Mouse (Mus musculus) brown adipose tissue, adult 24 weeks (tissue): ENCODE results near the gene Rasal3. TPM values are rescaled to one million over a fixed set of nuclear protein-coding genes. Genes with fewer than 3 reads are reported as not detected.

Experiments used
- H3K27ac ChIP-seq: fragments of 200-500 bp; replicated peaks from 2 replicates; pipeline ENCODE4 v1.5.1; 2012; ENCODE audit warnings: low read depth, mild to moderate bottlenecking, low read length
- H3K4me1 ChIP-seq: fragments of 200-500 bp; 2 replicates; pipeline ENCODE4 v1.6.1; 2012; ENCODE audit warnings: low read length, mixed read lengths; ENCODE audit not compliant: control insufficient read depth, insufficient read depth, insufficient read length
- H3K4me3 ChIP-seq: fragments of 200-500 bp; 2 replicates; pipeline ENCODE4 v1.5.1; 2012; ENCODE audit warnings: low read depth, mild to moderate bottlenecking, low read length, moderate library complexity; ENCODE audit not compliant: insufficient read depth
- polyA plus RNA-seq: library from polyadenylated mRNA; stranded (reverse); fragments of >200 nt; gene quantifications from 2 replicates; pipeline ENCODE4 v1.2.4, GENCODE M21; 2012; ENCODE audit not compliant: missing spikeins, insufficient read depth, insufficient read length

The Rasal3 gene
- polyA plus RNA-seq: 1.9 TPM in 1 of 2 replicates, not detected in the other

DNA sequence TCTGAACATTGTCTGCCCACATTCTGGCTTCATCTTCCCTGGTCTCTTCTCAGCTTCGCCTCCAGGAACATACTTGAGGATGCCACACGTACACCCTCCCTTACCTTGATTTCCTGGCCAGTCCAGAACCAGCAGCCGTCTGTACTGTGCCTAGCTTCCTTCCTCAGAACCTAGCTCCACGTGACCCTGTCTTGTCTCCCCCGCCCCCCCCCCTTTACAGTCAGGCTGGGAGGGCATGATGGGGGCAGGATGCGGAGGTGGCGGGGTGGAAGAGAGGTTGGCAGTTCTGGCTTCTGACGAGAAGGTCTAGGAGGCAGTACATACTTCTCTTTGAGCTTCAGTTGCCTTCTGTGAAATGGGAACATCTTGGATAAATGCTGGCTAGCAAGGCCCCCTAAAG is at the start of gene Rasal3:
Rasal3 (minus strand) TSS at position 167 of the 400 bp plus-strand sequence.
- Histone ChIP-seq H3K4me3 (peak within 1 kb of the TSS; percentile 42), H3K4me1 (no peaks in the 10 kb centered on the region), H3K27ac (no peak within 1 kb of the TSS)

DNA sequence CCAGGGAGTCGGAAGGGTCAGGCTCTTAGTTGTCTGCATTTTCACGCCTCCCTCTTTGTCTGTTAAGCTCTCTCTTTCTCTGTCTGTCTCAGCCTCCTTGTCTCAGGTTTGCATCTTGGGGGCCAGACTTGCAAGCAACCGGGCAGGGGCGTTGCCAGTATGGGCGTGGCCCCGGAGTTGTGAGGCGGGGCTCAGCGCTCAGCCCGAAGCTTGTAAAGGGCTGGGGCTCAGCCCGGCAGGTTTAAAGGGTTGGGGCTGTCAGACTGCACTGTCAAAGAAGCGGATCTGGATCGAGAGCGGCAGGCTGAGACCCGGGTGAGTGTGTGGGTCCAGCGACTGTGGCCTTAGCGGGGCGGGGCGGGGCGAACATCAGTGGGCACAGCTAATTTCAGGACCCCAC is 49.1 kb upstream of the Rasal3 start, which contains the start of gene Cyp4f39:
Cyp4f39 (plus strand) TSS at position 242 of the 400 bp plus-strand sequence.
- Histone ChIP-seq H3K27ac (no peak within 1 kb of the TSS), H3K4me1 (no peaks in the 10 kb centered on the region), H3K4me3 (peak within 1 kb of the TSS; percentile 24; the same call in 1 of the 2 replicates)

DNA sequence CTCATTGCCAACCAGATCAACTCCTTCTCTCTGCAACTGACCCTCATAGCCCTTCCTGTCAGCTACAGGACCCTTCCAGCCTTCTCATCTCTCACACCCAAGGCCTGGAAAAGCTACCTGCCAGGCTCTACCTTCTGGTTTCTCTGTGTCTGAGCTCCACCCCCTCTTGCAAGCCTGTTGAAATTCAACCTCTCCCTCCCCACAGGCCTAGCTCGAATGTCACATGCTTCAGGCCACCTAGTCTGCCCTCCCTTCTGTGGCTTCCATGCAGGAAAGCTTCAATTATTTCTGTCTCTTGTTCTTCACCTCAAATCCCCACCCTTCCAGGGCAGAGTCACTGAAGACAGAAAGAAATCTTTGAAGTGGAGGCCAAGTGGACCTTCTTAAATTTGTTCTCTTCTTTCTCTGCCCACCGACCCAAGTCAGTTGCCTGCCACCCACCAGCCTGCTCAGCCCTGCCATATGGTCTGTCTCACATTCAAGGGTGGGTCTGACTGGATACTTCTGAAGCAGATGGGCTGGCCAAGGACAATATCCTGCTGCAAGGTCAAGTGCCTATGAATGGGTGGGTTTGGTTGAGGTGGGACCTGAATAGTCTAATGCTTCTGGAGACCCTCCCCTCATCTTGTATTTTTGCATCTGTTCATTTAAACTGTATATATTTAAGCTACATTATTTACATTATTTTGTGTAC is 47.6 kb upstream of the Rasal3 start:
- H3K4me1 ChIP-seq: no peaks in the 10 kb centered on the region
- H3K4me3 ChIP-seq: no peak overlapping the region
- no peak overlapping the region for H3K27ac ChIP-seq

DNA sequence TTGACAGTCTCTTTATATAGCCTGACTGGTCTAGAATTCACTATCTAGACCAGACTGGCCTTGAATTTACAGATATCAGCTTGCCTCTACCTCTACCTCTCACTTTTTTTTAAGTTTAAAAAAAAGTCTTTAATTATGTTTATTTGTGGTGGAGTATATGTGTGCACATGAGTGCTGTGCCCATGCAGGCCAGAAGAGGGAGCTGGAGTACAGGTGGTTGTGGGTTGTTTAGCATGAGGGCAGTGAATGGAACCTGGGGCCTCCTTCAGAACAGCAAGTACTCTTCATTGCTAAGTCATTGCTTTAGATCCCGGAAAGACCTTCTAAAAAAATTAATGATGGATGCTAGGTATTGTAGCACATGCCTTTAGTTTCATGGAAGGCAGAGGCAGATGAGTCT is 45.7 kb upstream of the Rasal3 start:
- no peak overlapping the region for H3K4me3 ChIP-seq
- no peaks in the 10 kb centered on the region for H3K4me1 ChIP-seq
- no peak overlapping the region for H3K27ac ChIP-seq

DNA sequence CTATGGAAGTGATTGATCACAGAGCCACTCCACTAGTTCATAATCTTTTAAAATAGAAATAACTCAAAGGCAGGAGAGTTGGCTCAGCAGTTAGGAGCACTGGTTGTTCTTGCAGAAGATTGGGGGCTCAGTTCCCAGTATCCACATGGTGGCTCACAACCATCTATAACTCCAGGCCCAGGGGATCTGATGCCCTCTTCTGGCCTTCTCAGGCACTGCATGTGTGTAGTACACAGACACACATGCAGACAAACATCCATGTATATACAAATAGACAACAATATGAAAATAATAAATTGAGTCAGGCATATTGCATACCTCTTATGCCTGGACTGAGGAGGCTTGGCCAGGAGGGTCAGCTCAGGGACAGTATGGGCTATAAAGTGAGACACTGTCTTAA is 43.8 kb upstream of the Rasal3 start:
- H3K27ac ChIP-seq: no peak overlapping the region
- no peak overlapping the region for H3K4me3 ChIP-seq
- H3K4me1 ChIP-seq: no peaks in the 10 kb centered on the region

DNA sequence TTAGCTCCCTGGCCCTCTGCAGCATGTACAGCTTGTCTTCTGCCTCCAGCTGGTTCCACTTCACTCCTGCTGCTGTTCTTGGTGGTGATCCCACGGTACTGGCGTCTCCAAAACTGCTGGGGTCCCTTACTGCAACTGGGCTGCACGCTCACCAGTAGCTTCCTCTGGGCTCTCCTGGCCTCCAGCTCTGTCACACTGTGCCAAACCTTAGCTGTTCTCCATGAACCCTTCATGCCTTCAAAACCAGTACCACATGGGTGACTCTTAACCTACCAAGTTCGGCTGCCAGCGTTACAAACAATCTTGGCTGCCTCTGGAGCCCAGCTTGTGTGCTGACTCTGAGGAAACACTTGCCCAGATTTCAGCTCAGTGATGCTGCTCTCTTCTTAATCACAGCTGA is 41.6 kb upstream of the Rasal3 start:
- Histone ChIP-seq H3K4me1 (peaks cover 4% of the 10 kb centered on the region; the same call in 1 of the 2 replicates), H3K4me3 (no peak overlapping the region), H3K27ac (peak overlapping the region; percentile 45; the same call in 1 of the 2 replicates)

DNA sequence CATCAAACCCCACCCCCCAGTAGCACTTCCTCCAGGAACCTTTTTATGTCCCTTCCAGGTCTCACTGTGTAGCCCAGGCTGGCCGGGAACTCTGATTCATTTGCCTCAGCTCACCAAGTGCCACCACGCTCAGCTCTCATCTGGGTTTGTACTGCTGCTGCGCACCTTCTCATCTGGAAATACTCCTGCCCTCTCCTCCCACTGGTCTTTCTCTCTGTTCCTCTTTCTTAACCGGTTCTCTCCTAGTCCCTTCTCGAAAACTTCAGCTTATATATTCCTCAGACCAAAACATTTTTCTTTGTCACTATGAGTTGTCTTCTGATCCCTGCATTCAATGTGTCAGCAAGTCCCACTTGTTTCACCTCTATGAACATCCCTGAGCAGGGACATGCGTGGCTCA is 39.9 kb upstream of the Rasal3 start:
- H3K4me1 ChIP-seq: peaks cover 4% of the 10 kb centered on the region; the same call in 1 of the 2 replicates
- no peak overlapping the region for H3K4me3 ChIP-seq
- H3K27ac ChIP-seq: no peak overlapping the region

DNA sequence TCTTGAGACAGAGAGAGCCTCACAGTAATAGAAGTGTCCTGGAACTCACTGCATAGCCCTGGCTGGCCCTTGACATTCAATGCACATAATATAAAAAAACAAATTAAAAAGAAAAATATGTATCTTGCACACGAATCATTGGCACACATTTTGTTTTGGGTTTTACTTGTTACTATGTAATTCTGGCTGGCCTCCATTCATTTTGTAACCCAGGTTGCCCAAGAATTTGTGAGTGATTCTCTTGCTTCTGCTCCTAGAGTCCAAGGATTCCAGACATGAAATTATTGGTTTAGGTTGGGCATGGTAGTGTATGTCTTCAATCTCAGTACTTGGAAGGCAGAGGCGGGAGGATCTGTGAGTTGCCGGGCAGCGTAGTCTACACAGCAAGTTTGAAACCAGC is 33.7 kb upstream of the Rasal3 start:
- Histone ChIP-seq H3K4me3 (no peak overlapping the region), H3K27ac (no peak overlapping the region), H3K4me1 (peaks cover 10% of the 10 kb centered on the region)

DNA sequence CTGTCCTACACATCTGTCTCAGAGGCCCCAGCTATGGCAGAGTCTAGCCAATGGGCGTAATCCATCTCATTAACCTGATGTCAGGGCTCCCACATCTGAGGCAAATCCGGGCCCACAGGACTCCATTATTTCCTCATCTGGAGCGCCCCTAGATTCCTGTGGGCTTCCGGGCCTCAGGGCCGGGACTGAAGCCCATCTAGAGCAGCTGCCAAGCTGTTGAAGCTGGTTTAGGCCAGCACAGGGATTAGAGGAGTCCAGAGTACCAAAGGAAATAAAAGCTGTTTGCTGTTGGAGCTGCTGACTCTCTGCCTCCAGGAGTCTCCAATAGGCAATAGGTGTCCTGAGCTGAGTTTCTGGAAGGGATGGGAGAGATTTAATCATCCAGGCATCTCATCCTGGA is 31.8 kb upstream of the Rasal3 start:
- peaks cover 7% of the 10 kb centered on the region for H3K4me1 ChIP-seq
- H3K27ac ChIP-seq: no peak overlapping the region
- H3K4me3 ChIP-seq: no peak overlapping the region

DNA sequence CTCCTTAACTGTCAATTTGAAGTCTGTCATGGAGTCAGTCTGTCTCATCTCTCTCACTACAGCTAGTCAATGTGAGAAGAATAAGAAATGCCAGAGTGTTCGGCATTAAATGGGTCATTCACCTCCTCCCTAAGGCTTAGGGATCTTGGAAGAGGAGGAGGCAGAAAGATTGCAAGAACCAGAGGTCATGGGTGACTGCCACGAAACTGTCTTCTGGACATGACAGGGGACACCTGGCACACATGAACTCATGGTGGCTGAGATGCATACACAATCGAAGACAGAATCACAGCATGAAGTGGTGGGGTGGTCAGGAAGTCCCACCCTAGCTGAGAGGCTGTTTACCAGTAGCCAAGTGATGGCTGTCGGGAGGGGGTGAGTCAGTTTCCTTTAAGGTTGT is 30.9 kb upstream of the Rasal3 start:
- H3K27ac ChIP-seq: no peak overlapping the region
- H3K4me3 ChIP-seq: no peak overlapping the region
- peaks cover 5% of the 10 kb centered on the region for H3K4me1 ChIP-seq

DNA sequence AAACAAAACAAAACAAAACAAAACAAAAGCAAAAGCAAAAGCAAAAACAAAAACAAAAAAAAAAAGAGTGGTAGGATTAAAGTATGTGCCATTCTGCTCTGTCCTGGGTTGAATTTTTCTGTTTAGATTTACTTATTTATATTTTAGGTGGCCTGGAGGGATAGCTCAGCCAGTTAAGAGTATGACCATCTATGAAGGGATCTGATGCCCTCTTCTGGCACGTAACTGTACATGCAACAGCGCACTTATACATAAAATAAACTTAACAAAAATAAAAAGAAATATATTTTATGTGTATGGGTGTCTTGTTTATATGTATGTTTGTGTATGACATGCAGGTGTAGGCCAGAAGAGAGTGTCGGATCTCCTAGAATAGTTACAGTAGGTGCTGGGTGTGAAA is 28.6 kb upstream of the Rasal3 start:
- no peak overlapping the region for H3K27ac ChIP-seq
- peaks cover 5% of the 10 kb centered on the region for H3K4me1 ChIP-seq
- H3K4me3 ChIP-seq: no peak overlapping the region

DNA sequence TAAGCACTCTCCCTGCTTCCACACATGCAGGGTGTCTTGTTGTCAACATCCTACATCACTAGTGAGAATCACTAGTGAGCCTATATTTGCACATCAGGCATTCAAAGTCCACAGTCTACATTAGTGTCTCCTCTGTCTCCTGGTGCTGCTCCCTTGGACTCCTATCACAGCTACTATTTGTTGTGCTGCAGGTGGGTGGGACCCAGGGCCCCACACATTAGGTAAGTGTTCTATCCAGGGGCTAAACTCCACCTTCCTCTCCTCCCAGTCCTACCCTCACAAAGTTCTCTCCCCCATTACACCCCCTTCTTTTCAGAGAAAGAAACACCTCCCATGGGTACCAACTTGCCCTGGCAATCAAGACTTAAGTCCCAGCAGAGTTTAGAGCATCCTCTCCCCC is 23.2 kb upstream of the Rasal3 start:
- H3K4me3 ChIP-seq: no peak overlapping the region
- H3K27ac ChIP-seq: no peak overlapping the region
- no peaks in the 10 kb centered on the region for H3K4me1 ChIP-seq

DNA sequence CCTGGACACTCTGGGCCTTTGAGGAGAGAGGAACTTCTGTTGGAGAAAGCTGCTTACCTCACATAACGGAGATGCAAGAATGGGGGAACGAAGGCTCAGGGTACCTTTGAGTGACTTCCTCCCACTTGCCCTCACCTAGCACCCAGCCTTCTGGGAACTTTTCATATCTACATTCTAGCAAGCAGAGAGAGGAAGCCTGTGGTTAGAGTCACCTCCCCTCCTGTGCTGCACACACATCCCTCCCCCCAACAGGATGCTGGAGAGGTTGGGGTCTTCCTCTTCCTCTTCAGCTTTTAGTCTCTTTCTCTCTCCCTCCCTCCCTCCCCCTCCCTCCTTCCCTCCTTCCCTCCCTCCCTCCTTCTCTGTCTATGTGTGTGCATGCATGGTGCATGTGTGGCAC is 20.7 kb upstream of the Rasal3 start, which contains the start of gene Pglyrp2:
Pglyrp2 (minus strand) TSS at position 134 of the 400 bp plus-strand sequence.
- no peak within 1 kb of the TSS for H3K4me3 ChIP-seq
- no peak within 1 kb of the TSS for H3K27ac ChIP-seq
- H3K4me1 ChIP-seq: no peaks in the 10 kb centered on the region

DNA sequence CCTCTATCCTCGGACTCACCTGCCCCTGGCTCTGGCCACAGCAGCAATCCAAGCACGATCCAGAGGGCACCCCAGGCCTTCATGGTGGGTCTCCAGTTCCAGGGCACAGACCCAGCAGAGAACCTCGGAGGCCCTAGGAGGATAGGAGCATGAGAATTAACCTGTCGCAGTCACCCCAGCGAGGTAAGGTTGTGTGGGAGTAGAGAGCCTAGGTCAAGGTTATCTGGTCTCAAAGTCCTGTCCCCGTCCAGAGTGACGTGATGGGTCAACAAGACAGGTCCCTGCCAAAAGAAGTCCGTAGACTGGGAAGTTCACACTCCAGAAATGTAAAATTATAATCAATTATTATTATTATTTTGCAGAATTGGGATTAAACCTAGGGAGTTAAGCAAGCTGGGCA is 17.4 kb upstream of the Rasal3 start:
- Histone ChIP-seq H3K4me3 (no peak overlapping the region), H3K4me1 (no peaks in the 10 kb centered on the region), H3K27ac (no peak overlapping the region)

DNA sequence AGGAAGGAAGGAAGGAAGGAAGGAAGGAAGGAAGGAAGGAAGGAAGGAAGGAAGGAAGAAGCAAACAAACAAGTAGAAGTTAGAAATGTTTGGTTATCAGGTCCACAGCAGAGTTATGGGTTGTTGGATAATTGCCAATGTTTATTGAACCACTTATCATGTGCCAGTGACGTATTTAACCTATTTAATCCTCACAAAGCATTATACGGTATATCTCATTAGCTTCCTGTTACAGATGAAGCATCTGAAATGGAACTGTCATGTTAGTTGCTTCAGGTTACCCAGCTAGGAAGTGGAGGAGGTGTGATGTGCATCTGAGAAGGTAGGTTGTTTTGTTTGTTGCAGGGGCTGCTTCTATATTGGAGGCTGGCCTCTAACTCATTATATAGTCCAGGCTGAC is 16.6 kb upstream of the Rasal3 start:
- H3K4me3 ChIP-seq: no peak overlapping the region
- H3K27ac ChIP-seq: no peak overlapping the region
- no peaks in the 10 kb centered on the region for H3K4me1 ChIP-seq

DNA sequence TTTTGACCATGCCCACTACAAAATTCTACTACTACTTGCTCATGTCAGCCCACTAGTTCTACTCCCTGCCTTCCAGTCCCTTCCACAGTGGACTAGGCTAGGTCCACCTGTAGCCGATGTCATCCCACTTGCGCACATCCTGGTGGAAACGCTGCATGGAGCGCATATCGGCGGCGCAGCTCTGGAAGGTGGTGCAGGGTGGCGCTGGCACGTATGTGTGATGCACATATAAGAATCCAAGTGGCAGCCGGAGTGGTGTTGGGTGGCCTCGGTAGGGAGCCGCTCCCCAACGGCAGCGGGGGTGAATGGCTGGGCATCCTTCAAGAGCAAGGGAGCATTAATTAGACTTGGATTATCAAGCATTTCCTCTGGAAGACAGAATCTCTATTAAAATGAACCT is 13.4 kb upstream of the Rasal3 start:
- Histone ChIP-seq H3K4me1 (no peaks in the 10 kb centered on the region), H3K4me3 (no peak overlapping the region), H3K27ac (no peak overlapping the region)
